Mouse (Mus musculus) embryo, embryonic 11 days (tissue): ENCODE data around the gene Wnt6.

ENCODE experiments used
- DNase-seq: peaks from one replicate; pipeline ENCODE4 v3.0.0-alpha.2; 2015

Gene Wnt6

GRCm38 (mm10) chr1:74775816-74776215 lies 4.1 kb downstream of the Wnt6 start:
- DNase-seq = peak; percentile 51

DNA sequence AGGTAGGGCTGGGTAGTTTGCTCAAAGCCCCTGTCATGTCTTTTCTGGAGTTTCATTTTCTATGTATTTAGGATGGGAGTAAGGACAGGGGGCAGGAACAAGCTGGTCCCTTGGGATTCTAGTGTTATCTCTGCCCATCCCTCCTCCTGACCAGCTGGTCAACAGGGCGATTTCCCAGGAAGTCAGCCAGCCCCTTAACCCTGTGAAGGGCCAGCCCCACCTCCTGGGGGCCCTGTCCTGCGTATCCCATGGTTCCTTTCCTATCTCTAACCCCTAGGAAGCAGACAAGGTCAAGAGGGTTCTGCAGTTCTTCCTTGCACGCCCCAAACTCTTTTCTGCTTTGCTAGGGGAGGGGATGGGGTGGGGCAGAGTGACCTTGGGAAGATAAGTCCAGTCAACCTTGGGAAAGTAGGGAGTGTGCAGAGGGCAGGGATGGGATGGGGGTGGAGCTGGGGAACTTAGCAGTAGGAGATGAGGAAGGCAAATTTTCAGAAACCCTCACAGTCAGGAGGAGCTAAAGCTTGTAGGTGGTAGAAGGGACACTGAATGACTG lies 7.3 kb downstream of the Wnt6 start:
- DNase-seq = no peak

DNA sequence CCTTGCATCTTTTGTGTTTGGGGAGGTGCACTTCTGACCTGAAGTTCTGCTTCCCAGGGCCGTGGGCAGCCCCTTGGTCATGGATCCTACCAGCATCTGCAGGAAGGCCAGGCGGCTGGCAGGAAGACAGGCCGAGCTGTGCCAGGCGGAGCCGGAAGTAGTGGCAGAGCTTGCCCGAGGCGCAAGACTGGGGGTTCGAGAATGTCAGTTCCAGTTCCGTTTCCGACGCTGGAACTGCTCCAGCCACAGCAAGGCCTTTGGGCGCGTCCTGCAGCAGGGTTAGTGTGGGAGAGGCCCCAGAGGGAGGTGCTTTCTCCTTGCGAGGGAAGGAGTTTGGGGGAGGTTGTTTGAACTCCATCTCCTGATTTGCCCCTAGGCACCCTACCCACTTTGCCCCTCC lies 10.4 kb downstream of the Wnt6 start:
- DNase-seq = no peak

DNA sequence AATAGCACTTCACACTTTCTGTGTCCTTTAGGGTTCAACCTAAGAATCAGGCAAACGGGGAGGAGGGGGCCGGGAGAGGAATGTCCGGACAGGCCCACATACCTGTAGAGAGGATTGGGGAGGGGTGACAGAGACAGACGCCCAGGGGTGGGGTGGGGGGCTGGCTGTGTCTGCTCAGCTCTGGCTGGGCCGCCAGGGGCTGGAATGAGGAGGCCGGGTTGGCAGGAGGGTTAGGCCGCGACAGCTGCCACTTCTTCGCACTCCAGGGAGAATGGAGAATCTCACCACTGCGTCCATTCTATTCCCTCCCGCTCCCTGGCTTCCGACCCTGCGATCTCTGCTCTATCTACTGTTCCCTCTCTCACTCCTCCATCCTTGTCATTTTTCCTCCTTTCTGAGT lies 11.9 kb downstream of the Wnt6 start:
- DNase-seq = no peak

- DNase-seq = peak; percentile 82
Observed at GRCm38 (mm10) chr1:74784041-74784759, 12.5 kb downstream of the Wnt6 start.

GRCm38 (mm10) chr1:74787846-74788245 lies 16.2 kb downstream of the Wnt6 start:
- DNase-seq = peak; percentile 86

GRCm38 (mm10) chr1:74788603-74789176 lies 17.0 kb downstream of the Wnt6 start:
- DNase-seq = no peak

GRCm38 (mm10) chr1:74790095-74790494 lies 18.4 kb downstream of the Wnt6 start:
- no peak for DNase-seq

- DNase-seq = no peak
Observed at GRCm38 (mm10) chr1:74791249-74791648, 19.6 kb downstream of the Wnt6 start, which contains the start of gene Wnt10a. Gene Wnt10a (plus strand): TSS chr1:74791516.

- DNase-seq = no peak
Observed at GRCm38 (mm10) chr1:74792831-74793660, 21.4 kb downstream of the Wnt6 start.

GRCm38 (mm10) chr1:74794487-74795144 lies 22.9 kb downstream of the Wnt6 start:
- DNase-seq = peak; percentile 75

DNA sequence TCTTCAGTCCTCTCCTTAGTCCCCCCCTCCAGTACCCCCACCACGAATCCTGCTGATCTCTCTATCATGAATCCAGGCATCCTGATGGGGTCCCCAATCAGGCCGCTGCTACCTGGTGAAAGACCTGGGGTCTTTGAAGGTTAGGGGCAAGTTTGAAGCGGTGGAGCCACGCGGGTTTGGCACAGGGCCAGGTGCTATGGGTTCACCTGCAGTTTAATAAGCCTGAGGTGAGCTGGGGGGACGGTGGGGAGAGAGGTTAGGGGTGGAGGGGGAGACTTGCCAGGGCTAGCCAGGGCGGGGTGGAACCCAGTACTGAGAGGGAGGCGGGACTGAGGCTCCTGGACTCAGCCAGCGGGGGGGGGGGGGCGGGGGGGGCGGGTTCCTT lies 23.4 kb downstream of the Wnt6 start:
- no peak for DNase-seq

GRCm38 (mm10) chr1:74797459-74797858 lies 25.8 kb downstream of the Wnt6 start:
- DNase-seq = peak; percentile 83

- DNase-seq = peak; percentile 62
Observed at GRCm38 (mm10) chr1:74800424-74800888, 28.8 kb downstream of the Wnt6 start.

GRCm38 (mm10) chr1:74801631-74802140 lies 30.0 kb downstream of the Wnt6 start:
- no peak for DNase-seq

- DNase-seq = peak; percentile 86
Observed at GRCm38 (mm10) chr1:74802795-74803656, 31.3 kb downstream of the Wnt6 start.

- DNase-seq = no peak
Observed at GRCm38 (mm10) chr1:74804211-74804870, 32.6 kb downstream of the Wnt6 start.

GRCm38 (mm10) chr1:74805340-74805835 lies 33.7 kb downstream of the Wnt6 start:
- no peak for DNase-seq

GRCm38 (mm10) chr1:74805843-74806242 lies 34.2 kb downstream of the Wnt6 start:
- DNase-seq = no peak
